Mouse (Mus musculus) heart, adult 2 months (tissue): Measurements from ENCODE around the gene 4930404H24Rik. TPM values are rescaled to one million over a fixed set of nuclear protein-coding genes. Genes with fewer than 3 reads are reported as not detected.

ENCODE experiments used
- DNase-seq, 2 experiments: peaks; one replicate each; pipeline ENCODE4 v3.0.0; 2021
- H3K27ac ChIP-seq: fragments of 200-600 bp; 2 replicates; pipeline ENCODE4 v1.8.1; 2022
- H3K27me3 ChIP-seq: fragments of 200-500 bp; 2 replicates; pipeline ENCODE4 v1.6.1; 2012; ENCODE audit warnings: mild to moderate bottlenecking, low read length, inconsistent platforms, mixed read lengths; ENCODE audit not compliant: control insufficient read depth, insufficient read depth
- H3K36me3 ChIP-seq: fragments of 200-500 bp; 2 replicates; pipeline ENCODE4 v1.6.1; 2012; ENCODE audit warnings: low read length, inconsistent platforms; ENCODE audit not compliant: control insufficient read depth, insufficient read depth
- H3K4me1 ChIP-seq: fragments of 200-500 bp; 2 replicates; pipeline ENCODE4 v1.6.1; 2011; ENCODE audit warnings: low read length; ENCODE audit not compliant: control insufficient read depth, insufficient read depth
- H3K4me3 ChIP-seq: fragments of 200-600 bp; 2 replicates; pipeline ENCODE4 v1.8.1; 2022
- H3K79me2 ChIP-seq: fragments of 200-500 bp; replicated peaks from 2 replicates; pipeline ENCODE4 v1.6.1; 2012; ENCODE audit warnings: mild to moderate bottlenecking, inconsistent platforms, low read length, moderate library complexity, mixed read lengths; ENCODE audit not compliant: control insufficient read depth, insufficient read depth
- H3K9ac ChIP-seq: fragments of 200-500 bp; 2 replicates; pipeline ENCODE4 v1.6.1; 2012; ENCODE audit warnings: low read depth, mild to moderate bottlenecking, control low read depth, inconsistent platforms, low read length, mixed read lengths
- CTCF ChIP-seq: fragments of 200-600 bp; IDR thresholded peaks from 2 replicates; pipeline ENCODE4 v1.8.1; 2022; ENCODE audit warnings: antibody characterized with exemption, mild to moderate bottlenecking, moderate library complexity
- EP300 ChIP-seq: fragments of 200-500 bp; IDR thresholded peaks from 2 replicates; pipeline ENCODE4 v1.6.1; 2011; ENCODE audit warnings: low read depth, low read length, control low read depth; ENCODE audit not compliant: insufficient read depth
- POLR2A ChIP-seq: fragments of 200-500 bp; IDR thresholded peaks from 2 replicates; pipeline ENCODE4 v1.6.1; 2011; ENCODE audit warnings: mild to moderate bottlenecking, low read depth, low read length, control low read depth; ENCODE audit not compliant: insufficient read depth
- WGBS: fragments of 180-500 bp; shearing (Covaris S2); methylation state at CpG from one replicate; pipeline ENCODE4 v1.1.7; 2018; 5-methylcytosine and 5-hydroxymethylcytosine counted together
- intact Hi-C: fragments of 180-260 bp; cut with DNase I; formaldehyde crosslinking; loops from one replicate; pipeline ENCODE4 v1.15.1; 2025
- polyA plus RNA-seq: library from polyadenylated mRNA; depleted of rRNA; stranded (reverse); fragments of >200 nt; gene quantifications from 2 replicates; pipeline ENCODE4 v1.2.3, GENCODE M21; 2012
- total RNA-seq, 2 experiments: library from RNA; stranded (reverse); gene quantifications; 2 replicates each; pipeline ENCODE4 v1.2.3; 2021

4930404H24Rik gene
- total and polyA plus RNA-seq, 3 experiments, result not detected

DNA sequence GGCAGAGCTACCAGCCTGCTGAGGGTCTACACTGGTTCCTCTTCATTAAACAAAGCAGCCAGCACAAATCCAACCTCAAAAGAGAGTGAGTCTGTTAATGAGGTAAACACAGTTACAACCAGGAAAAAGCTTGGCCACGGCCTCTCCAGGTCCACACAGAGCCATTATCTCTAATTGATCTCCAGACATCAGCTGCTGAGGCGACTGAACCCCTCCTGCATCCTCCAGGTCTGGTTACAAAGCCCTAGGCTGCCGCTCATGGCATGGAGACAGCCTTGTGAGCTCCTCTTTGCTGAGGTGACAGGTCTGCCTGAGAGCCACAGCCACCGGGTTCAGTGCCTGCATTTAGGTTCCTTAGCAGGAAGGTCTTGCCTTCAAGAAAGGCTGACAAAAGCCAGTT lies 35.1 kb upstream of the 4930404H24Rik start:
- H3K79me2 ChIP-seq, result no peaks in the 10 kb centered on the region
- TF ChIP-seq POLR2A, result no peak
- no peak for TF ChIP-seq CTCF
- TF ChIP-seq EP300, result no peak
- WGBS, result 35% methylated on average over 4 of the region's 4 CpGs
- intact Hi-C loops, result no loop called here
- peak overlapping the region; percentile 87 for H3K27ac ChIP-seq
- H3K4me3 ChIP-seq, result no peak overlapping the region
- no peak overlapping the region for H3K9ac ChIP-seq
- no peaks in the 10 kb centered on the region for H3K27me3 ChIP-seq
- no peaks in the 10 kb centered on the region for H3K36me3 ChIP-seq
- peaks cover 13% of the 10 kb centered on the region for H3K4me1 ChIP-seq
- DNase-seq, result peak in 1 of 2 experiments; percentile 44

DNA sequence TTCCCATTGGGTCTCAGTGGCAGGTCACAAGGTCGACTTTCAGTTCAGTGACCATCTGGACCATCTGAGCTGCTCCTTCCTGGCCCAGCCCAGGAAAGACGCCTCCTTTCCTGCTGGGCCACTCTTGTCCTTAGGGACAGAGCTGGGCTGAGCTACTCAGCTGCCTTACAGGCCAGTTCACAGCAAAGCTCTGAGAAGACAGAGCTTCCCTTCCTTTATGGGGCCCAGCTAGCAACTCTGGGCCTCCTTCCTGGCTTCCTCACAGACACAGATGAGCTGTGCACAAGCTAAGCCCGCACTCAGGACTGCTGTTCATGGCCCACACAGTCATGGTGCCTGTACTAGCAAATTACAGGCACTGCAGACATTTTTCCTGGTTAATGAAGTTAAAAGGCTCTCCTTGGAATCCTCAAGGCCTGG lies 34.6 kb upstream of the 4930404H24Rik start:
- Histone ChIP-seq H3K27ac (peak overlapping the region; percentile 87), H3K79me2 (no peaks in the 10 kb centered on the region), H3K27me3 (no peaks in the 10 kb centered on the region), H3K4me3 (no peak overlapping the region), H3K36me3 (no peaks in the 10 kb centered on the region), H3K4me1 (peaks cover 13% of the 10 kb centered on the region), H3K9ac (no peak overlapping the region; the same call in 1 of the 2 replicates)
- 38% methylated on average over 3 of the region's 3 CpGs for WGBS
- TF ChIP-seq EP300, result peak; percentile 74
- TF ChIP-seq POLR2A, result peak; percentile 88
- no peak for TF ChIP-seq CTCF
- intact Hi-C loops, result no loop called here
- peak; percentile 65 to 75 for DNase-seq

- intact Hi-C loops, result no loop called here
- Histone ChIP-seq H3K36me3 (no peaks in the 10 kb centered on the region), H3K4me1 (peaks cover 8% of the 10 kb centered on the region), H3K4me3 (no peak overlapping the region), H3K27me3 (no peaks in the 10 kb centered on the region), H3K9ac (no peak overlapping the region), H3K27ac (no peak overlapping the region), H3K79me2 (no peaks in the 10 kb centered on the region)
- TF ChIP-seq CTCF (peak; percentile 34), POLR2A (no peak), EP300 (no peak)
- 89% methylated on average over 3 of the region's 3 CpGs for WGBS
- DNase-seq, result no peak
Observed at GRCm38 (mm10) chr2:153463257-153463656, 29.3 kb upstream of the 4930404H24Rik start.

- TF ChIP-seq CTCF (no peak), EP300 (no peak), POLR2A (no peak)
- Histone ChIP-seq H3K4me3 (no peak overlapping the region), H3K27ac (no peak overlapping the region), H3K79me2 (no peaks in the 10 kb centered on the region), H3K4me1 (no peaks in the 10 kb centered on the region), H3K36me3 (no peaks in the 10 kb centered on the region), H3K27me3 (no peaks in the 10 kb centered on the region), H3K9ac (no peak overlapping the region)
- WGBS, result 85% methylated on average over 1 of the region's 1 CpGs
- no peak for DNase-seq
- intact Hi-C loops, result no loop called here
Observed at GRCm38 (mm10) chr2:153467372-153467771, 25.2 kb upstream of the 4930404H24Rik start.

DNA sequence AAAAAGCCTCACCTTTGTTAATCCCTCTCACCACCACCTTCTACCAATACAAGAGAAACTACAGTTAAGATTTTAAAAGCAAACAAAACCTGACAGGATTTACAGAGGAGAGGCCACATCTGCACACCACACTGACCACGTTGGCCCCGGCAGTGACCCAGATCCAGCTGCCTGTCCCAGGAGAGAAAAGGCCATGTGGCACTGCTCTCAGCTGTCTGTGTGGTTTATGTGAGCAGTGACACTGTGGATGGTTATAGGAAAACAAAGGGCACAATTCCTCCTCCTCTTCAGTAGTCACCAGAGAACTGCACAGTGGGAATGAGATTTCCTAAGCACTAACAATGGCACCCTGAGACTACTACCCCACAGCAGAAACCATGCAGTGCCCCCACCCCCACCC lies 23.3 kb upstream of the 4930404H24Rik start:
- no peaks in the 10 kb centered on the region for H3K27me3 ChIP-seq
- intact Hi-C loops, result no loop called here

DNA sequence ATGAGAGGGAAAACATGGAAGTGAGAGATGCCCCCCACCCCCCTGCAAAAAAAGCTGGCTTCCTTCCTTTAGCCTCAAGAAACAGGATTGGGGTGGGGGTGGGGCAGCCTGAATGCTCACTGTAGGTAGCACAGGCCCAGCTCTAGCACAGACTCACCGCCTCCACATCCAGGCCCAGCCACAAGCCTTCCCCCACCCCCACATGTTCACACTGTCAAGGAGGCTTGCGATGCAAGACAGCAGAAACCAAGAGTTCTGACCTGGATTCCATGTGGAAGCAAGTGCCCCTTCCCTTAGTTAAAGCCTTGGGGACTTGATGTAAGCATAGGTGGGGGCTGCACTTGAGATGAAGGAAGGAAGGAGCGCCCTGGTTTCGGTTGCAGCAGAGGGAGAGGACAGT lies 22.8 kb upstream of the 4930404H24Rik start:
- peaks cover 5% of the 10 kb centered on the region for H3K4me1 ChIP-seq
- WGBS, result 66% methylated on average over 4 of the region's 4 CpGs

More for the DNA sequence above, 23.3 kb upstream of the 4930404H24Rik start:
- H3K79me2 ChIP-seq, result no peaks in the 10 kb centered on the region
- no peak for DNase-seq
- H3K36me3 ChIP-seq, result no peaks in the 10 kb centered on the region
- H3K27ac ChIP-seq, result no peak overlapping the region
- no peak overlapping the region for H3K4me3 ChIP-seq
- TF ChIP-seq POLR2A (no peak), CTCF (no peak), EP300 (no peak)
- no peak overlapping the region for H3K9ac ChIP-seq
- WGBS, result 46% methylated on average over 2 of the region's 2 CpGs
- H3K4me1 ChIP-seq, result peaks cover 1% of the 10 kb centered on the region; the same call in 1 of the 2 replicates

More for the DNA sequence above, 22.8 kb upstream of the 4930404H24Rik start:
- Histone ChIP-seq H3K4me3 (no peak overlapping the region), H3K79me2 (no peaks in the 10 kb centered on the region), H3K27ac (no peak overlapping the region), H3K27me3 (no peaks in the 10 kb centered on the region), H3K36me3 (no peaks in the 10 kb centered on the region), H3K9ac (no peak overlapping the region)
- intact Hi-C loops, result no loop called here
- TF ChIP-seq EP300, result no peak
- TF ChIP-seq POLR2A, result no peak
- TF ChIP-seq CTCF, result no peak
- DNase-seq, result no peak
